Mouse (Mus musculus): ENCODE results near the gene Gatad2a. TPM values are rescaled to one million over a fixed set of nuclear protein-coding genes. Genes with fewer than 3 reads are reported as not detected.
"Not testable (repeated sequence)": the region's sequence is repeated elsewhere in the genome, so short reads cannot be mapped to it uniquely, and the experiment has no call there.

Gatad2a gene
- total RNA-seq (2021) = 10 to 100 TPM; 30.7 to 38.7 TPM
- long read RNA-seq, experiment 1, transcript Gatad2a-202 (13 exons, 3,363 nt) = major isoform, 5 of 25 reads
- long read RNA-seq, experiment 1, partial matches to known transcripts = 1 of 25 reads
- long read RNA-seq, experiment 1, other reads (novel, unspliced or antisense) = 16 of 25 reads
- long read RNA-seq, experiment 2, transcript Gatad2a-202 (13 exons, 3,363 nt) = major isoform, 9 of 36 reads
- long read RNA-seq, experiment 2, partial matches to known transcripts = 3 of 36 reads
- long read RNA-seq, experiment 2, other reads (novel, unspliced or antisense) = 22 of 36 reads

DNA sequence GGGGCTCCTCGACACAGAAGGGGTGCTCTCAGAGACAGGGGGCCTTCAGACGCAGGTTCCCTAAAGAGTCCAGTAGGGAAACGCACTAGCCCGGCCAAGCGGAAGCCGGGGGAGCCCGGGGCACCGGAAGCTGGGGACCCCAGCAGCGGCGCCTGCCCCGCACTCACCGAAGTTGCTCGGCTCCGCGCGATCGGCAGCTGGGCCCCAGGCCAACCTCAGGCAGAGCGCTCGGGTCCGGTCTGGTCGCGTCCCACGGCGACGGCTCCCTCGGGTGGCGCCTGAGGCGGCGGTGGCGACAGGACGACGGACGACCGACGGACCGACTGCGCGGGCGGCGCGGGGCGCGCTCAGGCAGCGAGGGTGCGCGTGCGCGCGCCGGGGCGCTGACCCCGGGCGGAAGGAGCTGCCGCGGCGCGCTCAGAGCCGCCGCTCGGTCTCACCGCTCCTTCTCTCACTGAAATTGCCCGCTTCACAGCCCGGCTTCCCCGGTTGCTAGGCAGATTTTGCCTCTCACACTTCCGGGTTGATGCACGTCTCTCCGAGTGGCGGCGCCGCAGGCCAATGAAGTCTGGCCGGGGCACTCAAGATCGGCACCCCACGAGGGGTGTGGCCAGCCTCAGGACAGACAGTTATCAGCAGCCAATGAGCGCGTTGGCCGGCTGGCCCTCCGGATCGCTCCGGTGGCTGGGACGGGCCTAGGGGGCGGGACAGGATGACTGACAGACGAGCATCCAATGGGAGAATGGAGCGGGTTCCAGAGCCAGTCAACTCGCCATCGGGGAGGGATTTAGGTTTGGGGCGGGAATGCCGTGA, at the start of gene Gatad2a:
TSS of gene Gatad2a (minus strand) at position 609 of the 813 bp plus-strand sequence.
- DNase-seq (ENCODE audit: low spot score in 2 of 2) = peak; percentile 100

DNA sequence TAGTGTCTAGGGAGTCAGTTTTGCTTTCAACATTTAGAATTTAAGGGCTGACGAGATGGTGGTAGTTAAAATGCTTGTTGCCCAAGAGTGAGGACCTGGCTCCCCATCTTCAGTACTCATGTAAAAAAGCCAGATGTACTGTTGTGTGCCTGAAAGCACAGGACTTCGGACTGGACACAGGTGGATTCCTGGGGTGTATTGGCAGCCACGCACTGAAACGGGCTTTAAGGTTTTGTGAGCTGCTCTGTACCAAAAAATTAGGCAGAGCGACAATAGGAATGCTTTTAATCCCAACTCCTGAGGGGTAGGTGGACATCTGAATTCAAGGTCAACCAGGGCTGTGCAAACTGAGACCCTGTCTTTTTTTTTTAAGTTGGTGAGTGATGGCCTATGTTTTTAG, 47.8 kb upstream of the Gatad2a start:
- DNase-seq (ENCODE audit: low spot score in 2 of 2) = no peak

DNA sequence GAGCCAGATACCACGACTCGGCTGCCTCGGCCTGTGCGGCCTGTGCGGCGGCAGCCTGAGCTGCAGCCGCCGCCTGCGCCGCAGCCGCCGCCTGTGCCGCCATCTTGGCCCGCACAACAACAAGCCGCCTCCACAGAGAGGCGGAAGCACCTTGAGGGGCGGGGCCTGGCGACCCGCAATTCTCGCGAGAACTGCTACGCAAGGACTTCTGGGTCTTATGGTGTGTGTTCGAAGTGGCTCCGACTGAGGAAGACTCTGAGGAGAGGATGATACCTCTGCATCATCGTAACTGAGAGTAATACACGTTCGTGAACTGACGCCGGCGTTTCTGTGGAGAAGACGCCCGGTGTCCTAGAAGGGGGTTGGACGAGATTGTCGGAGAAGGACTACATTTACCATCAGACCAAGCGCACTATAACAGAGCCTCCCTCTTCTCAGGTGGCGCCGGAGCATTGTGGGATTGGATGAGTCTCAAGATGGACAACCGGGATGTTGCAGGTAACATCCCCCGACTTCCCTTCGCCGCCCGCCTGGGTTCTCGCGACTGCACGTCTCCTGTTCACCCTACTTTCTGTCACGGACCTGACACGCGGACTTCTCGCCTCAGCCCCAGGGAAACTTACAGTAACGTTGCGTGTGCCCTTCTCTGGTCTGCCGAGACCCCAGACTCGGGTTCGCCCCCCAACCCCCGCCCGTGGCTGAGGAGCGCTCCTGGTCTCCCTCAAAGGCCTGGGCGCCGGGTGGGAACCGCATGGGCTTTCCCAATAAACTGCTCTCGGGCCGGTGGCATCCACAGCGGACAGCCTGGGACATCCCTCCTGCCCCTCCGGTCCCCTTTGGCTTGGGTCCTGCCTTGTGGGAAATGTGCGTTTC, 46.6 kb upstream of the Gatad2a start, which contains the start of the genes Mau2 and Sugp1:
TSS of gene Mau2 (minus strand) at position 152 of the 873 bp plus-strand sequence.
TSS of gene Sugp1 (plus strand) at position 231 of the 873 bp plus-strand sequence.
- peak; percentile 96 to 98 for DNase-seq (ENCODE audit: low spot score in 2 of 2)

DNA sequence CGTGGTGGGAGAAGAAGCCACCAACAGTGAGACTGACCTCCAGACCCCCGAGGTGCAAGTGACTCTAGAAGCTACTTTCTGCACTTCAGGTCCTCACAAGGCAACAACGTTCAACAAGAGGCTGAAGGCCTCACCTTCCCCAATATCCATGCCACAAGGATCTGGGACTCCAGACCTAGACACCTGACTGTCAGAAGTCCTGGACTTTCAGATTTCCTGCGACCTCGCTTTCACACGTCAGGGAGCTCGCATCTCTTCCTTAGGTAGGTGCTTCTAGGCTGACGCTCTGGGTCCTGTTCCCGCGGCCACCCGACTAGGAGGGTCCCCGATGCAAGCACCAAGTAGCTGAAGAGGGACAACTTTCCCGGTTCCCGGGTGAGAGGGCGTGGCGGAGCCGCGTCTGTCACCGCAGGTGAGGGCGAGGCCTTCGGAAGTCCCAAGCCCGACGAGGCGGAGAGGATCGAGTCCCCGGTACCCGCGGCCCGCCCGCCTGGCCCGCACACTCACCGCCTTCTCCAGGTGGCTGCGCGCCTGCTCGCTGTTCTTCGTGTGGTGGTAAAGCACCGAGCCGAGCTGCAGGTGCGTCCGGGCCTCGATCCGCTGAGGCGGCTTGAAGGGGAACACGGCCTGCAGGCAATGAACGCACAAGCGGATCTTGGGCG, 45.8 kb upstream of the Gatad2a start:
- DNase-seq (ENCODE audit: low spot score in 2 of 2) = no peak

DNA sequence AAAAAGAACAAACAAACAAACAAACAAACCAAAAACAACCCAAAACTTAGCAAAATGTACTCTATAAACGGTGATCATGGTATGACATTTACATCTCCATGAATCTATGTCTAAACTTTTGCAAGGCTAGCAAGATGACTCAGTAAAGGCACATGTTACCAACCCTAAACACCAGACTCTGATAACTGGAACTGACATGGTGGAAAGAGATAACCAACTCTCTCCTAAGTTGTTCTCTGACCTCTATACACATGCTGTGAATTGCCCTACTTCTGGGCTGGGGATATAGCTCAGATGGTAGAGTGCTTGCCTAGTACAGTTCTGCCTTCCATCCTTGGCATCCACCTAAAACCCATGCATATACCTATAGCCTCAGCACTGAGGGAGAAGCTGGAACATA, 41.8 kb upstream of the Gatad2a start:
- no peak for DNase-seq (ENCODE audit: low spot score in 2 of 2)

DNA sequence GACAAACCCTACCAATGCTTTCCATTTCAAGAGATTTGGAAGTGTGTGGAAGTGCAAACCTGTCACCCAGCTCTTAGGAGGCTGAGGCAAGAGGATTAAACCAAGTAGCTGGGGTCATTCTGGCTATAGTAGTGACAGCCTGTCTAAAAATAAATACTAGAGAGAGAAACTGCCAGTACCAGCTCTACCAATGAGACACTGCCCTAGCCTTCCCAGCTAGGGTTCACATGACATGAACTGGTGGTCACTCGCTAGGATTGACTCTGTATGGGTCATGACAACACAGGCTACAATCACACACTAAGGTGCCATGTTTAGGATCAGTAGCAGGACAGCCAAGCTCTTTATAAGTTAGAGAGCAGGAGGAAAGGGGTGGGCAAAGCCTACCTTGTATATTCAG, 34.1 kb upstream of the Gatad2a start:
- DNase-seq (ENCODE audit: low spot score in 2 of 2) = no peak

DNA sequence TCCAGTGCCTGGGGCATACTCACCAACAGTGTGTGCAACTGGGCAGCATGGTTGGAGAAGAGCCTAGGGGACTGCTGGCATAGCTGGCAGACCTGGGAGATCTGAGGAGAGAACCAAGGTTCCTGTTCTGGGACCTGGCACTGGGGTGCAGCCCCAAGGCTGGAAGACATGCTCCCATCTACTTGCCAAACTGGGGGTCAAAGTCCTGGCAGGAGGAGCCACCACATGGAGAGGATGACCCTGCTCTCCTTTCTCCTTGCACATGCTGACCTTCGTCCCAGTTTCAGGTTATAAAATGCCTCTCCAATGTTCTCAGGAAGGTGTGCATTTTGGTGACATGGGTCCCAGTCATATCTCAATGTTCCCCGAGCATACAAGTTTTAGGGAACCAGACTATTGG, 30.0 kb upstream of the Gatad2a start:
- no peak for DNase-seq (ENCODE audit: low spot score in 2 of 2)

DNA sequence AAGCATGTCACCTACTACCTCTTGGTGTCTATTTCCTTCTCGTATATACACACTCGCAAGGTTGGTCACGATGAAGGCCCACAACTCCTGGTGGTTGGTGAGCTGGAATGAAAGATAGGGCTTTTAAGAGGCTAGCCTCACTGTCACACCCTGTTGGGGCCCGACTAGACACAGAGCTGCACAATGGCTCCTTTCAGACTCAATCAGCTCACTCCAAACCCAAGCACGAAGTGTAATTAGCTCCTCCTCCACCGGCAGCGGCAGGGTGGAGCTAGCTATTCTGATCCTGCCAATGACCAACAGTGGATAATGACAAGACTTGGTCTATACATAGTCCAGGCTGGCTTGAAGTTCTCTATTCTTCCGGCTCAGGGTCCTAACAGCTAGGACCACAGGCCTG, 27.4 kb upstream of the Gatad2a start:
- no peak for DNase-seq (ENCODE audit: low spot score in 2 of 2)

DNA sequence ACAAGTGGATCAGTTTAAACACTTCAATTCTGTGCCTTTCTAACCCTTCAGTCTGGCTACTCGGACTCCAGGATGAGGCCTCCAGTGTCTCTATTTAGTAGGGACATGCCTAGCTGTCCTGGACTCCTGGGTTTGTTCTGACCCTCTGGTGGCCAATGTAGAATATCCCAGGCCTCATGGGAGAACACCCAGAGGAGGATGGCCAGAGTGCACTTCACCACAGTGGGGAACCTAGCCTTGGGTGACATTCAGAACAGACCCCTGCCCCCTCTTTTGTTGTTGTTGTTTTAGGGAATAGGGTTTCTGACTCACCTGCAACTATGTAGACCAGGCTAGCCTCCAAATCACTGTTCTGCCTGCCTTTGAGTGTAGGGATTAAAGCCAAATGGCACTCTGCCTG, 18.8 kb upstream of the Gatad2a start:
- no peak for DNase-seq (ENCODE audit: low spot score in 2 of 2)

DNA sequence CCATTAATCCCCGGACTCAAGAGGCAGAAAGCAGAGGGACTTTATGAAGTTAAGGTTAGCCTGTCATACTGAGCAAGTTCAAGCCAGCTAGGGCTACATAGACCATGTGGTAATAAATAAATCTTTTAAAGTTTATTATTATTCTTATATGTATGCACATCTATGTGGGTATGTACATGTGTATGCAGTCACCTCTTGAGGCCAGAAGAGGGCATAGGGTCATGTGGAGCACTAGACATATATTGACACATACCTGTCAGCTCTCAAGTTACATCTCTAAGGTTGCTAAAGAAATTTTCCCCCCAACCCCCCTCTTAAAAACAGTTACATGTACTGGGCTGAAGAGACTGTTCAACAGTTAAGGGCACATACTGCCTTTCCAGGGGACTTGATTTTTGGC, 16.6 kb upstream of the Gatad2a start:
- no peak for DNase-seq (ENCODE audit: low spot score in 2 of 2)

DNA sequence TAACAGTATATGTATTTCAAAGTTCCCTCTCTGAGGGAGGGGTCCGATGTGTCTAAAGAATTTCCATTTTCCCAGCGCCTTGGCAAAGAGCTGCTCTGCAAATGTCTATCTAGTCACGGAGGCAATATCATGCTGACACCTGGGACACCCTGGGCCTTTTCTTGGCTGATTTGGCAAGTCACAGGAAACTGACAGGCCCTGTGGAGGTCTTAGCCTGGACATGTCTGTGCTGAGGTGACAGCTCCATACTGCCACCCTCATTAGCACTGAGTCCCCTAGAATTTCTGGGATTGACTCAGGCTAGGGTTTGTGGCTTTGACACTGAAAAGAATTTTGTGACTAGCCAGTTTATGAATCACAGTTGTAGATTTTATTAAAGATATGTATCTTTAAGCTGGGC, 16.2 kb upstream of the Gatad2a start:
- no peak for DNase-seq (ENCODE audit: low spot score in 2 of 2)

DNA sequence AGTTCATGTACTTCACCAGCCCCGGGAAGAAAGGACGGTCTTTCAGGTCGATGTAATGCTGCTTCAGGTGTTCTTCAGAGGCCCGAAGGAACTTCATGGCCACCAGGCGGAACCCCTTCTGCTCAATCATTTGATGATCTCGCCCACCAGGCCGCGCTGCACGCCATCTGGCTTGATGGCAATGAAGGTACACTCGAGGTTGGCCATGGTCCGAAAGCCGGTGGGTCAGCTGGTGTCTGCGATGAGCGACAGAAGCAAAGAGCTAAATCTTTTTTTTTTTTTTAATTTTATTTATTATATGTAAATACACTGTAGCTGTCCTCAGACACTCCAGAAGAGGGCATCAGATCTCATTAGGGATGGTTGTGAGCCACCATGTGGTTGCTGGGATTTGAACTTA, 14.6 kb upstream of the Gatad2a start:
- DNase-seq (ENCODE audit: low spot score in 2 of 2) = not testable (repeated sequence)

DNA sequence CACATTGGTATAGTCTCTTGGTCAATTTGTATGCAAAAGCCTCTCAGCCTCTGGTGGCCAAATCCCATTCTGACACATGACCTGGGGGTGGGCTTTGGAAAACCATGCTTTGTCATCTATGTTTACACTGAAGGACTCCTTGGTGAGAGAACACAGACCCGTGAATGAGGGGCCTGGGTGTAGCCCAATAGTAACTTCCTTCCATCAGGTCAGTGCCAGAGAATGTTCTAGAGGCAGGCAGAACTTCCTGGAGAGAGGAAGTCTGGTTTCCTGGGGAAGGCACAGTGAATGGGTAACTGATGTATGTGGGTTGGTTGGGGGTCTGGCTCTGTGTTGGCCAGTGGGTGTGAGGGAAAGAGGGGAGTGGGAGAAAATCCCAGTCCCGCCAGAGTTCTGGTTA, 9.0 kb upstream of the Gatad2a start:
- no peak for DNase-seq (ENCODE audit: low spot score in 2 of 2)

DNA sequence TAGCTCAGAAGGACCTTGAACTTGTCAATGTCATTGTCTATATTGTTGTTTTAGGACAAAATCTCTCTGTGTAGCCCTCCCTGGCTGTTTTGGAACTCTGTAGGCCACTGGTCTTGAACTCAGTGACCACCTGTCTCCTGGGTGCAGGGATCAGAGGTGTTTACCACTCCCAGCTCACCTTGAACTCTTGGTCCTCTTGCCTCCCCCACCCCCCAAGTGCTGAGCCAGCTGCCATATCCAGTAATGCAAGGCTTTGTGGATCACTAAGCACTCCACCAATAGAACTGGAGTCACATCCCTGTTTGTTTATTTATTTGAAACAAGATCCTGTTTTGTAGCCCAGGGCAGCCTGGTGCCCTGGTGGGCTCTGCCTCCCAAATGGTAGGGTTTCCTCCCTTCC, 8.2 kb upstream of the Gatad2a start:
- DNase-seq (ENCODE audit: low spot score in 2 of 2) = no peak

DNA sequence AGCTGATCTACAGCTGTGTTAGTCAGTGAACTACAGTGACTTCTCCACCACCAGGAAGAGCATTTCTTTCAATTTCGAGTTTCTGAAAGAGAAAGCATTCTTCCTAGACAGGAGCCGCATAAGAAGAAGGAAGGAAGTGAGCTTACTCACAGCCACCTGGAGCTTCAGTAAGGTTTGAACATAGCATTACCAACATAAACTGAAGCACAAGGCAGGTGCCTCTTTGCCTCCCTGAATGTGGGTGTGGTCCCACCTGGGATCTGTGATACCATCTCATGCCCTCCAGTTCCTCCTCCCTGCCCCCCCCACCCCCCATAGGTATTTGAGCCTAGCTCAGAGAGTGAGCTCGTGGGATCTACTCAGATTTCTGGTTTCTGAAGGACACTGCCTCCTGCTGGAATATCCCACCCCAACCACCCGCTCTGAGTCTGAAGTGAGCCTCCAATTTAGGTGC, 7.0 kb upstream of the Gatad2a start:
- DNase-seq (ENCODE audit: low spot score in 2 of 2) = no peak

DNA sequence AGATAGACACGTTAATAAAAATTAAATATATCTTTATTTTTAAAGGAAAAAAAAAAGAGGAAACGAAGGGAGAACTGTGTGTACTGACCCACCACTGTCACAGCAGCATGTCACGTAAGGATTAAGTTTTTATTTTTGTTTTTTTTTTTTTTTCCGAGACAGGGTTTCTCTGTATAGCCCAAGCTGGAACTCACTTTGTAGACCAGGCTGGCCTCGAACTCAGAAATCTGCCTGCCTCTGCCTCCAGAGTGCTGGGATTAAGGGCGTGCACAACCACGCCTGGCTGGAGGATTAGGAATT, 5.7 kb upstream of the Gatad2a start:
- DNase-seq (ENCODE audit: low spot score in 2 of 2) = not testable (repeated sequence)

DNA sequence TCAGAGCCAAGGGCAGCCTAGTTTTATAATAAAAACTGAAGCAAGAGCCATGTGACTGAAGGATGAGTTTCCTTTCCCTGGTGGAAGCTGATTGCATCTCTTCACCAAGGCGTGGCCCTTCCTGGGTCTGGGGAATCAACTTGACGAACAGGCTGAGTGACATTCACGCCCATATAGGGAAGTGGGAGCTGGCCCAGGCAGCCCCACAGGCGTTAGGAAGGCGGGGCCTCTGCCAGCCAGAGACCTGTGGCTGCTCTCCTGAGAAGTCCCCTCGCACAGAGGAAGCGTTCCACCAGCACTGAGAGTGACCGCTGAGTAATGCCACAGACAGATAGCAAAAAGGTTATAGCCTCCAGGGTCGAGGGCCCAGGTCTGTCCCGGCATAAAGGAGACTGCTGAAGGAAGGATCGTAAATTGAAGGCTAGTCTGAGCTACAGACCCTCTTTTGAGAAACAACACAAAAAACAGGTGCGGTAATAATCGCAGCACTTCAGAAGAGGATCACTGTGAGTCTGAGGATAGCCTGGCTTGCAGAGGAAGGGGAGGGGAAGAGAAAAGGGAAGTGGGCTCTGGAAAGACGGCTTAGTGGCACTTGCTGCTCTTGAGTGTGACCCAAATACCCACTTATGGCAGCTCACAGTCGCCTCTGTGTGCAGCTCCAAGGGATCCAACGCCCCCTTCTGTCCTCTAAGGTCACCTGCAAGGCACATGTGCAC, 5.2 kb upstream of the Gatad2a start:
- no peak for DNase-seq (ENCODE audit: low spot score in 2 of 2)

DNA sequence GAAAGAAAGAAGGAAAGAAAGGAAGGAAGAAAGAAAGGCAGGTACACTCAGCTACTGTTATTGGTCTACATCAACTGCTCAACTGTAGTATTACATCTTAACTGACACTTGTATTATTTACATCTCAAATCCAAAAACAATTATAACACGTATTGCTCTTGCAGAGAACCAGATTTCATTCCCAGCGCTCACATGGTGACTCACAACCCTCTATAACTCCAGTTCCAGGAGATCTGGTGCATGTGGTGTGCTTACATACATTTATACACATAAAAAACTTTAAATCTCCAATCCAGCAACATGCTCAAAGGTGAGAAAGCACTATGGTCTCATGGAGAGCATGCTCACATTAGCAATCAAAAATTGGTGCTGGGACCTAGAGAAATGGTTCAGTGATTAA, 4.0 kb upstream of the Gatad2a start:
- no peak for DNase-seq (ENCODE audit: low spot score in 2 of 2)

DNA sequence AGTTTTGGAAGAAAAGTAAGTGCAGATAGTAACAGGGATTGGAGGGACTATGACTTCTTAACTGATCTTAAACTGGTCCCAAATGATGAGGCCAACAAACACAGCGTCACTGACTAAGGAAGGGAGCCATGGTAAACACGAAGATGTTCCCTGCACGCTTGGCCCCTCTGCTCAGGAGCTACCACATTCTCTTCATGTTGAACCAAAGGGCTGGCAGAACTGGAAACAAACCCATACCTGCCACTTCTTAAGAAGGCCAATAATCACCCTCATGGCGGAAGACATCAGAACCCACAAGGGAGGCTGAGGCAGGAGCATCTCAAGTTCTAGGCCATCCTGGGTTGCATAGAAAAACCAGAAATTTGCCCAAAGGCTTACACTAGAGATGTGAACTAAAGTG, 3.1 kb upstream of the Gatad2a start:
- DNase-seq (ENCODE audit: low spot score in 2 of 2) = no peak

DNA sequence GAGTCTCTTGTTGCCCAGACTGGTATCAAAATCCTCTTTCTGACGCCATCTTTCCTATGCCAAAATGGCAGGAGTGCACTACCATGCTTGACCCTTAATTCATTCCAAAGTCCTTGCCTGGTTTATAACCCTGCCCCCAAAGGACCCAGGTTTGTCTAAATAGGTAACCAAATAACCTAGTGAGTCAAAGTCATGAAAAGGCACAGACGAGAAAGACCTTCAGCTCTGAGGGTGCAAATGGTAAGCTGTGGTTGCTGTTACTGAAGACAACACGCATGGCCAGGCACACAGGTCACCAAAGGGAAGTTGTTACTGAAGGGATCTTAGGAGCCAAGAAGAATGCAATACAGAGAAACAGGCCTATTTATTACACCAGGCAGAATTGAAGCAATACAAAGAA, 2.5 kb upstream of the Gatad2a start:
- no peak for DNase-seq (ENCODE audit: low spot score in 2 of 2)
